Mouse (Mus musculus): ENCODE results near the gene Ero1lb. TPM values are rescaled to one million over a fixed set of nuclear protein-coding genes. Genes with fewer than 3 reads are reported as not detected.
A peak's percentile ranks its signal among the peaks of the same experiment; 100 is the strongest.
"Not testable (repeated sequence)": the region's sequence is repeated elsewhere in the genome, so short reads cannot be mapped to it uniquely, and the experiment has no call there.

The Ero1lb gene
- polyA plus RNA-seq, 1 experiment = 1.3 TPM

- Histone ChIP-seq H3K79me3 (ENCODE audit: low read depth) (no peaks in the 10 kb centered on the region), H3K79me2 (ENCODE audit: control insufficient read depth, insufficient read depth) (no peaks in the 10 kb centered on the region), H3ac (ENCODE audit: control insufficient read depth, insufficient read length, low read depth) (no peak overlapping the region), H3K36me3 (ENCODE audit: control insufficient read depth, insufficient read depth) (no peaks in the 10 kb centered on the region), H3K27me3 (ENCODE audit: control insufficient read depth, insufficient read depth, insufficient read length) (no peaks in the 10 kb centered on the region), H3K4me3 (ENCODE audit: insufficient read depth, poor library complexity, severe bottlenecking) (no peak overlapping the region)
- TF ChIP-seq CEBPB (IDR thresholded peaks at IDR 0.05; ENCODE audit: low read depth) (no peak), USF1 (IDR thresholded peaks at IDR 0.05; ENCODE audit: low read depth) (no peak), MYOG (IDR thresholded peaks at IDR 0.05; ENCODE audit: control insufficient read depth, extremely low read depth, insufficient read length) (no peak), CTCF (IDR thresholded peaks at IDR 0.05; ENCODE audit: control insufficient read depth, insufficient read depth, insufficient read length) (no peak), MYOD1 (IDR thresholded peaks at IDR 0.05; ENCODE audit: control insufficient read depth, insufficient read length, low read depth) (no peak), MAX (IDR thresholded peaks at IDR 0.05) (no peak), FOSL1 (IDR thresholded peaks at IDR 0.05; ENCODE audit: insufficient read depth, low read length, poor library complexity, severe bottlenecking) (no peak)
Observed at GRCm38 (mm10) chr13:12574979-12575536, 9.4 kb downstream of the Ero1lb start.

- no peaks in the 10 kb centered on the region for H3K27me3 ChIP-seq (ENCODE audit: control insufficient read depth, insufficient read depth, insufficient read length)
- no peak overlapping the region for H3K4me3 ChIP-seq (ENCODE audit: insufficient read depth, poor library complexity, severe bottlenecking)
- no peak for TF ChIP-seq MYOD1 (IDR thresholded peaks at IDR 0.05; ENCODE audit: control insufficient read depth, insufficient read length, low read depth)
- TF ChIP-seq MYOG (IDR thresholded peaks at IDR 0.05; ENCODE audit: control insufficient read depth, extremely low read depth, insufficient read length) = no peak
- TF ChIP-seq CEBPB (IDR thresholded peaks at IDR 0.05; ENCODE audit: low read depth) = no peak
- no peak for TF ChIP-seq USF1 (IDR thresholded peaks at IDR 0.05; ENCODE audit: low read depth)
- TF ChIP-seq MAX (IDR thresholded peaks at IDR 0.05) = no peak
- TF ChIP-seq CTCF (IDR thresholded peaks at IDR 0.05; ENCODE audit: control insufficient read depth, insufficient read depth, insufficient read length) = no peak
- no peaks in the 10 kb centered on the region for H3K36me3 ChIP-seq (ENCODE audit: control insufficient read depth, insufficient read depth)
- no peaks in the 10 kb centered on the region for H3K79me2 ChIP-seq (ENCODE audit: control insufficient read depth, insufficient read depth)
- no peak overlapping the region for H3ac ChIP-seq (ENCODE audit: control insufficient read depth, insufficient read length, low read depth)
- no peaks in the 10 kb centered on the region for H3K79me3 ChIP-seq (ENCODE audit: low read depth)
Observed at GRCm38 (mm10) chr13:12578145-12578544, 12.5 kb downstream of the Ero1lb start.

GRCm38 (mm10) chr13:12589003-12589402 is 23.3 kb downstream of the Ero1lb start:
- no peaks in the 10 kb centered on the region for H3K36me3 ChIP-seq (ENCODE audit: control insufficient read depth, insufficient read depth)
- H3K4me3 ChIP-seq (ENCODE audit: insufficient read depth, poor library complexity, severe bottlenecking) = no peak overlapping the region
- TF ChIP-seq USF1 (IDR thresholded peaks at IDR 0.05; ENCODE audit: low read depth) (no peak), CTCF (IDR thresholded peaks at IDR 0.05; ENCODE audit: control insufficient read depth, insufficient read depth, insufficient read length) (peak; percentile 23)
- H3ac ChIP-seq (ENCODE audit: control insufficient read depth, insufficient read length, low read depth) = no peak overlapping the region
- H3K79me3 ChIP-seq (ENCODE audit: low read depth) = no peaks in the 10 kb centered on the region
- no peaks in the 10 kb centered on the region for H3K27me3 ChIP-seq (ENCODE audit: control insufficient read depth, insufficient read depth, insufficient read length)
- H3K79me2 ChIP-seq (ENCODE audit: control insufficient read depth, insufficient read depth) = no peaks in the 10 kb centered on the region

- H3K4me3 ChIP-seq (ENCODE audit: insufficient read depth, poor library complexity, severe bottlenecking); H3K36me3 ChIP-seq (ENCODE audit: control insufficient read depth, insufficient read depth): not testable (repeated sequence)
Observed at GRCm38 (mm10) chr13:12597075-12597474, 31.4 kb downstream of the Ero1lb start.

GRCm38 (mm10) chr13:12610206-12610605 is 44.5 kb downstream of the Ero1lb start:
- not testable (repeated sequence) for H3ac ChIP-seq (ENCODE audit: control insufficient read depth, insufficient read length, low read depth); H3K4me3 ChIP-seq (ENCODE audit: insufficient read depth, poor library complexity, severe bottlenecking); H3K79me2 ChIP-seq (ENCODE audit: control insufficient read depth, insufficient read depth); H3K27me3 ChIP-seq (ENCODE audit: control insufficient read depth, insufficient read depth, insufficient read length); H3K79me3 ChIP-seq (ENCODE audit: low read depth)
- peaks cover 12% of the 10 kb centered on the region for H3K36me3 ChIP-seq (ENCODE audit: control insufficient read depth, insufficient read depth)

More at GRCm38 (mm10) chr13:12597075-12597474, 31.4 kb downstream of the Ero1lb start:
- H3K27me3 ChIP-seq (ENCODE audit: control insufficient read depth, insufficient read depth, insufficient read length); H3ac ChIP-seq (ENCODE audit: control insufficient read depth, insufficient read length, low read depth); H3K79me2 ChIP-seq (ENCODE audit: control insufficient read depth, insufficient read depth); H3K79me3 ChIP-seq (ENCODE audit: low read depth): not testable (repeated sequence)

- not testable (repeated sequence) for H3K4me3 ChIP-seq (ENCODE audit: insufficient read depth, poor library complexity, severe bottlenecking); H3K27me3 ChIP-seq (ENCODE audit: control insufficient read depth, insufficient read depth, insufficient read length); H3K79me2 ChIP-seq (ENCODE audit: control insufficient read depth, insufficient read depth); H3K79me3 ChIP-seq (ENCODE audit: low read depth); H3ac ChIP-seq (ENCODE audit: control insufficient read depth, insufficient read length, low read depth)
- peaks cover 12% of the 10 kb centered on the region for H3K36me3 ChIP-seq (ENCODE audit: control insufficient read depth, insufficient read depth)
Observed at GRCm38 (mm10) chr13:12614026-12614425, 48.4 kb downstream of the Ero1lb start.

- H3K4me3 ChIP-seq (ENCODE audit: insufficient read depth, poor library complexity, severe bottlenecking); H3K79me2 ChIP-seq (ENCODE audit: control insufficient read depth, insufficient read depth); H3K27me3 ChIP-seq (ENCODE audit: control insufficient read depth, insufficient read depth, insufficient read length); H3K79me3 ChIP-seq (ENCODE audit: low read depth); H3ac ChIP-seq (ENCODE audit: control insufficient read depth, insufficient read length, low read depth): not testable (repeated sequence)
- H3K36me3 ChIP-seq (ENCODE audit: control insufficient read depth, insufficient read depth) = peaks cover 12% of the 10 kb centered on the region
Observed at GRCm38 (mm10) chr13:12614591-12614990, 48.9 kb downstream of the Ero1lb start.

- not testable (repeated sequence) for H3K4me3 ChIP-seq (ENCODE audit: insufficient read depth, poor library complexity, severe bottlenecking)
Observed at GRCm38 (mm10) chr13:12615014-12615413, 49.3 kb downstream of the Ero1lb start.

GRCm38 (mm10) chr13:12616489-12616888 is 50.8 kb downstream of the Ero1lb start:
- H3K79me2 ChIP-seq (ENCODE audit: control insufficient read depth, insufficient read depth); H3ac ChIP-seq (ENCODE audit: control insufficient read depth, insufficient read length, low read depth); H3K79me3 ChIP-seq (ENCODE audit: low read depth); H3K27me3 ChIP-seq (ENCODE audit: control insufficient read depth, insufficient read depth, insufficient read length); H3K4me3 ChIP-seq (ENCODE audit: insufficient read depth, poor library complexity, severe bottlenecking): not testable (repeated sequence)
- peaks cover 20% of the 10 kb centered on the region for H3K36me3 ChIP-seq (ENCODE audit: control insufficient read depth, insufficient read depth)

More at GRCm38 (mm10) chr13:12615014-12615413, 49.3 kb downstream of the Ero1lb start:
- H3K27me3 ChIP-seq (ENCODE audit: control insufficient read depth, insufficient read depth, insufficient read length); H3K79me2 ChIP-seq (ENCODE audit: control insufficient read depth, insufficient read depth); H3K79me3 ChIP-seq (ENCODE audit: low read depth); H3ac ChIP-seq (ENCODE audit: control insufficient read depth, insufficient read length, low read depth): not testable (repeated sequence)
- peaks cover 12% of the 10 kb centered on the region for H3K36me3 ChIP-seq (ENCODE audit: control insufficient read depth, insufficient read depth)

GRCm38 (mm10) chr13:12619808-12620207 is 54.1 kb downstream of the Ero1lb start:
- not testable (repeated sequence) for H3K79me2 ChIP-seq (ENCODE audit: control insufficient read depth, insufficient read depth); H3K27me3 ChIP-seq (ENCODE audit: control insufficient read depth, insufficient read depth, insufficient read length); H3K79me3 ChIP-seq (ENCODE audit: low read depth); H3K4me3 ChIP-seq (ENCODE audit: insufficient read depth, poor library complexity, severe bottlenecking); H3ac ChIP-seq (ENCODE audit: control insufficient read depth, insufficient read length, low read depth)
- H3K36me3 ChIP-seq (ENCODE audit: control insufficient read depth, insufficient read depth) = peaks cover 13% of the 10 kb centered on the region

All from C2C12 (cell line).